Mouse (Mus musculus) retina, postnatal 7 days (tissue): Measurements from ENCODE around the gene Pmp22.

Source experiments
- DNase-seq: peaks from one replicate; pipeline ENCODE4 v3.0.0-alpha.2; 2012; ENCODE audit warnings: low read depth, low spot score

Pmp22 gene

GRCm38 (mm10) chr11:63160926-63161325, 32.1 kb downstream of the Pmp22 start:
- DNase-seq, result no peak

- no peak for DNase-seq
Observed at GRCm38 (mm10) chr11:63162806-63163205, 34.0 kb downstream of the Pmp22 start.

GRCm38 (mm10) chr11:63163550-63163949, 34.8 kb downstream of the Pmp22 start:
- DNase-seq, result no peak

- no peak for DNase-seq
Observed at GRCm38 (mm10) chr11:63163986-63164682, 35.4 kb downstream of the Pmp22 start.

GRCm38 (mm10) chr11:63164756-63165484, 36.1 kb downstream of the Pmp22 start:
- no peak for DNase-seq

GRCm38 (mm10) chr11:63167826-63168225, 39.0 kb downstream of the Pmp22 start:
- DNase-seq, result no peak

- DNase-seq, result no peak
Observed at GRCm38 (mm10) chr11:63168551-63169258, 39.9 kb downstream of the Pmp22 start.

- DNase-seq, result no peak
Observed at GRCm38 (mm10) chr11:63171977-63172376, 43.2 kb downstream of the Pmp22 start.

- no peak for DNase-seq
Observed at GRCm38 (mm10) chr11:63173604-63174003, 44.8 kb downstream of the Pmp22 start.

GRCm38 (mm10) chr11:63175302-63175701, 46.5 kb downstream of the Pmp22 start:
- DNase-seq, result no peak

- no peak for DNase-seq
Observed at GRCm38 (mm10) chr11:63176416-63176815, 47.6 kb downstream of the Pmp22 start.

- DNase-seq, result no peak
Observed at GRCm38 (mm10) chr11:63180262-63181101, 51.7 kb downstream of the Pmp22 start.

- DNase-seq, result no peak
Observed at GRCm38 (mm10) chr11:63188803-63189202, 60.0 kb downstream of the Pmp22 start.

GRCm38 (mm10) chr11:63198070-63198469, 69.3 kb downstream of the Pmp22 start:
- DNase-seq, result no peak

- no peak for DNase-seq
Observed at GRCm38 (mm10) chr11:63201989-63202535, 73.3 kb downstream of the Pmp22 start.
